Mouse (Mus musculus) forelimb bud, embryonic 11.5 days (tissue): ENCODE results near the gene Taf3.

Experiments
- DNase-seq: peaks from one replicate; pipeline ENCODE4 v3.0.0-alpha.2; 2012; ENCODE audit warnings: low read depth, low spot score

Taf3 gene

DNA sequence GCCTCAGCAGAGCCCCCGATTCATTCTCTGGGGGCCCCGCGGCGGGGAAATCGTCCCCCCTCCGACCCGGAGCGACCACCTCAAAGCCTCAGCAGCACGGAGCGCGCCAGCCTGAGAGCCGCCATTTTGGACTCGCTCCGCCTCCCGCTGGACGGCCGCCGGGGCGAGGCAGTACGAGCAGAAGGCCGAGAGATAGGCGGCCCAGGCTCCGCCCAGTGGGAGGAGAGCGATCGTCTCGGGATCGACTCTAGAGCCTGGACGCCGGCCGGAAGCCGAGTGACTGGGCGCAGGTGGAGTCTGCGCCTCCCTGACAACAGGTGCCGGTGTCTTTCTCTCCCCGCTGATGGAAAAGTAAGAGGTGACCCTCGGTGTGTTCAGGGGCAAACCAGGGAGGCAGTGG lies at the start of gene Taf3:
TSS of gene Taf3 (minus strand) at position 136 of the 400 bp plus-strand sequence.
- DNase-seq, result peak; percentile 88

DNA sequence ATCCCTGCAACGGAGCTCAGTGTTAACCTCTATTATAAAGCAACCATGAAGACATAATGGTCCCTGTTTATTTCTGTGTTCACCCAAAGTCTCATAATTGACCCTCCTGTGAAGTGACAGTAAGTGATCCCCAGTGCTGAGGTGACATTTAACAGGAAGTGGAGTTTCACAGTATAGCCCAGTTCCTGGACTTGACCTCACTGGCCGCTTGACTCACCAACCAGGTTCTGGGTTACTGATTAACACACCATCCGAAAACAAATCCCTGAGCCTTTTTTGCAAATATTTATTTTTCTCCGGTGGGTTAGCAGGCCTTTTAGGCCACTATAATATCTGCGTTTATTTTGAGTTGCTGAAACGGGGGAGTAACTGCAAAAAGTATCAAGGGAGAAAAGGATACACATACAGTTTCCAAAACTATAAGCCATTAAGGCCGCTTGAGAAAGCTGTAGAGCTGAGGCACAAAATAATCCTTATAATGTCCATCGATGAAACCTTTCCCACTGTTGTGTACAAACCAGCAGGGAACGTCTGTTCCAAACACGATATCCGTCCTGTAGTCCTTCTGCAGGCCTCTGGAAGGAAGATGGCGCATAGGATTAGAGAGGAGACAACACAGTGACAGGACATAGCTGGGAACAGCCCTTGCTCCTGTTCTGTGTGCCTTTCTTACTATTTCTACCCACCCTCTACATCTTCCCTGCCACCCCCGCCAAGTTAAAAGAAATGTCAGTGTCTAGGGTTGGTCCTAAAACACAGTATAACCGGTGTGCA lies 46.1 kb upstream of the Taf3 start:
- no peak for DNase-seq

DNA sequence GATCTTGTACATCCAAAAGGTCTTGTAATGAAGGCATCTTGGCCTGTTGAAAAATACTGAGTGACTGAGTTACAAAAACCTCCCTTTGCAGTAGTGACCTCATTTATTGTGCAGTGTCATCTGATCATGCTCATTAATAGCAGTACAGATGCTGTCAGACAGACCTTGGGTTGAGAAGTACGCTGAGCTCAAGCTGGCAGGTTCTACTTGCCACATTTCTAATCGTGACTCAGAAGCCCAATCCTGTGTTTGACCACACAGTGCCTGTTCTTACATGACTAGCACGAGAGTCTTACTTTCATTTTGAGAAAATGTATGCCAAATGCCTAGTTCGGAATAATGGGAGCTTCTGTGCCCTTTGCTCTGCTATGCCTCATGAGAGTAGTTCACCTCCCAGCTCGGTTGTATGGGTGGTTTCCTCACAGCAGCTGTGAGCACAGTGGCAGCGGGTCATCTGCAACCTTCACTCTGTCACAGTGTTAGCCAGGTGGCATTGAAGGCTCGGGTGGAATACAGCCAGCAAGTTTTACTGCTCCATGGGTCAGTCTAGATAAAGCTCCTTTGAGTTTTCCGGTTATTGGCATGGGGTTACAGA lies 39.0 kb upstream of the Taf3 start:
- no peak for DNase-seq

DNA sequence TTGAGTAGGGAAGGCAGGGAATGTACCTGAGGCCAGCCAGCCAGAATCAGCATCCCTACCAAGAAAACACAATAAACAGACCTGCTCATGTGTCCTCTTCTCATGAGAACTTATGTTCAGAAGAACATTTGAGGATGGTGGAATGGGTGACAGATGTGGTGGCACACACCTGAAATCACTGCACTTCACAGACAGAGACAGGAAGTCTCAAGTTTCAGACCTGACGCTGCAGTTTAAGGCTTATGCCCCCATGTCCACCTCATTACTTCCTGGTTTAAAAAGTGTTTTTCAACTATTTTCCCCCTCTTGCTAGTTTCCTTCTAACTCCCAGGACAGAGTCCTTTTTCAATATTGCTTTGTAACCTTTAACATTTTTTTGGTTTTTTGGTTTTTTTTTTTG lies 34.3 kb upstream of the Taf3 start:
- no peak for DNase-seq

DNA sequence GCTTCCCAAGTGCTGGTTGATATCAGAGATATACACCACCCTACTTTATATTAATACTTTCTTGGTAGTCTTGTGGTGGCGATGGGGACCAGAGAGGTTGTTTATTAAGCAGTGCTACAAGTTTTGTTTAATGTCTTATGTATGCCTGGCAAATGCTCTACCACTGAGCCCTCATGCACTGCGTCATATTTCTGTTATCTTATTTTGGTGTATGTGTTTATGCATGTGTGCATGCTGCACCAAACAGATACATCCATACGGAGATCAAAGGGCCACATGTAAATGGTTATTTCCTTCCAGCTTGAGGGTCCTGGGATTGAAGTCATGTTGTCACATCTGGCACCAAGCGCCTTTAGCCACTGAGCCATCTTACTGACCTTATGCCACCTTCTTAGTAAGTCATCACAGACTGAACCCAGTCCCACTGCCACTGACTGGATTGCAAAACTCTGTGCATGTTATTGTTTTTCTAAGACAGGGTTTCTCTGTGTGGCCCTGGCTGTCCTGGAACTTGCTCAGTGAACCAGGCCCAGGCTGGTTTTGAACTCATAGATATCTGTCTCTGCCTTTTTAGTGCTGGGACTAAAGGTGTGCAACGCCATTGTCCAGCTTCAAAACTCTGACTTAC lies 33.2 kb upstream of the Taf3 start:
- DNase-seq, result no peak

DNA sequence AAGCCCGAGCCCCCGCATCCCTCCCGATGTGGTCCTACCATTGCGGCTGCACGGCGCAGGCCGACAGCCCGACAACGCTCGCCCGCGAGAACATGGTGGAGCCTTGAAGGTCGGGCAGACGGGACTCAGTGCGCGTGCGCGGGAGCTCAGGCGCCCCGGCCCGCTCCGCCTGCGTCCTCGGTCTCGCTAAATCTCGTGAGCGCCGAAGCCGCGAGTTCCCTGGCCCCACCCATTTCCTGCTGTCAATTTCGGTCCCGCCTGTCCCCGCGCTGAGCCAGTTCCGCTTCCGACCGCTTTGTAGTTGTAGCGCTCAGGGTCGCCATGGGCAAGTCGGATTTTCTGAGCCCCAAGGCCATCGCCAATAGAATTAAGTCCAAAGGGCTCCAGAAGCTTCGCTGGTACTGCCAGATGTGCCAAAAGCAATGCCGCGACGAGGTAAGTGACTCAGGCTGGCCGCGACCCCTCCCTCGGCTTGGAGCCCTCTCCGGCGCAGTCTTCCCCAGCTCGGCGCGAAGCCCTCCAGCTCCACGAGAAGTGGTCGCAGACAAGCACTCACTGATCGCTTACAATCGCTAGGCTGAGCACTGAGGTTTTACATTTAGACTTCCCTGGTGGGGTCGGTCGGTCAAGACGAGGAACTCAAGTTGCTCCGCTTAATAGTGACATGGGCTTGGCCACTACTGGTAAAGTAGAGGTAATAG lies 32.1 kb upstream of the Taf3 start, which contains the start of the genes Atp5c1 and Kin:
TSS of gene Atp5c1 (minus strand) at position 201 of the 701 bp plus-strand sequence.
TSS of gene Kin (plus strand) at position 284 of the 701 bp plus-strand sequence.
- DNase-seq, result peak; percentile 97

DNA sequence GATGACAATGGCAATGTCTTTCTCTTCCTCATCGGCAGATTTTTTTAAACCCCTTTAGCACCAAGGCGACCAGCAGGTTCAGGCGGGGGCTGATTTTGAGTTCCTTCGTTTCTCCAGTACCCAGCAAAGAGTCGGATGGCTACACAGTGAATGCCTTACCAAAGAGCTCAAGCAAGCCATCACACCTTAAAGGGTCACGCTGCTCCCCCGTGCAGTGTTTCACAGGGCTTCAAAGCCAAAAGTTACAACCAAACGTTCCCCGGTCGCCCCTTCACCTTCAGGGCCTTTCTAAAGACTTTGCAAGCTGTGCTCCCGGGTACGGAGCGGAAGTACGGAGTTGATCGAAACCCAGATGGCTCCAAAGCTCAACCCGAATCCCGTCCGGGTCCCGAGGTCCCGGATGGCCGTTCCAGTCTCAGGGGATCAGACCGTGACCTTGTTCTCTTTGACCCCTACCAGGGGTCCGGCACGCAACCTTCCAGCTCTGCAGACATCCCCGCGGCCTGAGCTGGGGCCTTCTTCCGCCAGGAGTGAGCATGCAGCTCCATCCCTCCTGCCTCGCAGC lies 31.4 kb upstream of the Taf3 start:
- DNase-seq, result no peak

DNA sequence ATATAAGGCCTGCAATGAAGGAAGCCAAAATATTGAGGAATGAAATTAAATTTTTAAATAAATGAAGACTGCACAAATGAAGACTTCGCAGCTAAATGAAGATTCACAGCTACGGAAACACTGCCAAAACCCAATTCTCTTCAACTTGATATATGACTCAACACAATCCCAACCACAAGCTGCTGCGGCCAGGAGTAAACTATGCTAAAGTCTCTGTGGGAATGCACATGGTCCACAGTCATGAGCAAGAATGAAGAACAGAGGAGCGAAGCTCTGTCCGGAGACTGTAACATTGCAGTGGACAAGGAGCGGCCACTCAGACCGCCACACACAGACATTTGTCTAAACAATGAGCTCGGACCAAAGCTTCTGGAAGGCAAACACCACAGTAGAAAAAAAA lies 28.3 kb upstream of the Taf3 start:
- no peak for DNase-seq

DNA sequence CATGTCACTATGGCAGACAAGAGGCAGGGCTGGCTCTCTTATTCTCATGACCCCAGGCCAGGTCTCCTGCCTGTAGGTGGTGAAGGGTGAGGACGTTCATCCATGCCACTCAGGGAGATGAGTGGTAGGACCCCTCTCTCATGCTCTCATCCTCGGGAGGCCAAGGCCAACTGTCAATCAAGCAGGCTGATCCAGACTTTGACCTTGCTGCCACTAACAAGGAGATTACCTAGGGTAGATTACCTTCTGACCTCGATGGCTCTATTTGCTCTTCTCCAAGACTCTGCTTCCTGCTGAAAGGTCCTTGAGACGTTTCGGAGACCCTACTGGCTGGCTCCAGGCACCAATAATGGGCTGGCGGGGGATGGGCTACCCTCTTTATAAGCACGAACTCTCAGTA lies 26.1 kb upstream of the Taf3 start:
- DNase-seq, result no peak

DNA sequence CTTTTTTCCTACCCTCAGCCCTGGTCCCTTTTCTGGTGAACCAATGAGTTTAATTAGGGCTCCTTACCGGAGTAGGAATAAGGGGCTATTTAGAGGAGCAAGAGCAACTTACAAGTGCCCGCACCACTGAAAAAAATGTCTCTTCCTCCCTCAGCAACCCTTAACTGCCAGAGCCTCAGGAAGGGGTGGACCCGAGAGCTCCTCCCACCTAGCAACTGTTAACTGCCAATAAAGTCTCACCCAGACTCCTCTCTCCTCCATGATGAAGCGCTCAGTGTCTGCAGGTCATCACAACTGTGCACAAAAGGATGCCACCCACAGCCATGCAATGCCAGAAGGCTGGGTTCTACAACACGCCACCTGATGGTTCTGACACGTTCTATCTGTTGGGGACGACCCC lies 23.4 kb upstream of the Taf3 start:
- no peak for DNase-seq

DNA sequence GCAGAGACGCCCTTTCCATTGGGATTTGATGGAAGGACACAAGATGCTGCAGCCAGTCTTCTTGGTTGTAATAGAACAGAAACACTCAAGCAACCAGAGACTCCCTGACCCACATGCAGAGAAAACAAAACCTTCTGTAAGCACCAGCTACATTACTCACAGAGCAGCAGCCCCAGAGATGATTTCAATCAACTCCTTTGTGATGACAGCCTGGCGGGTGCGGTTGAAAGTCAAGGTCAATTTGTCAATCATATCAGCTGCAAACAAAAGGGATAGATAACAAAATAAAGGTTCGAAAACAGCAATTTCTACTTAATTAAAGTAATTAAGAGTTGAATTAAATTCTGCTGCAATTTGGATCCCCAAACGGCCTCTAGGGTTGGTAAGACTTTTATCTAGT lies 10.4 kb upstream of the Taf3 start:
- no peak for DNase-seq

DNA sequence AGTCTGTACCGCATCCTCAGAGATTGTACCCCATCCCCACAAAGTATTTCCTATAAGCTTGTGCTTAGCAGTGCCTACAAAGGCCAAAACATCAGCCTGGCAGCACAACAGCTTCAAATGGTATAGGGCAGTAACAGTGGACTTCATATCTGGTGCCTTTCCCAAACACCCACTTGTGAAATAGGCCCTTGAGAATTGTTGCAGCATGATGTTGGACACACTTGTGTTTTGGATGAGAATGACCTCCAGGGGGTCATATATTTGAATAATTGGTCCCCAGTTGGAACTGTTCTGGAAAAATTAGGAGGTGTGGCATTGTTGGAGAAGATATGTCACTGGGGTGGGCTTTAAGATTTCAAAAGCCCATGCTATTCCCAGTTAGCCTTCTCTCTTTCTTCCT lies 3.6 kb upstream of the Taf3 start:
- DNase-seq, result no peak

DNA sequence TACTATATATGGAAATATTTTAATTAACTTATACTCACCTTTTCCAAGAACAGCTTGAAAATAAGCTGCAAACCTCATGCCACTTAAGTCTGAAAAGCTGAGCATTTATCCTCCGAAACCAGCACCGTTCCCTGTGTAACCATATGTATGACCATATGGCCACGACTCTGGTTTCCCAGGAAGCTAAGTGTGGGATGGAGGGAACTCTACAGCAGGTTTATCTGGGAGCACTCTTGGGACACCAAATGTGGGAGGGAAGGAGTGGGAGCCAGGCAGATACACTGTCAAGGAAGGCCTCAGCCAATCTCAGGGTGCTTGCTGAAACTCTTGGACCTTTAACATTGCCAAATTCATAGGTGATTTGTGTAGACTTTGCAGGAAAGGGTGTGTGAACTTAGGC lies 2.5 kb upstream of the Taf3 start:
- DNase-seq, result no peak

DNA sequence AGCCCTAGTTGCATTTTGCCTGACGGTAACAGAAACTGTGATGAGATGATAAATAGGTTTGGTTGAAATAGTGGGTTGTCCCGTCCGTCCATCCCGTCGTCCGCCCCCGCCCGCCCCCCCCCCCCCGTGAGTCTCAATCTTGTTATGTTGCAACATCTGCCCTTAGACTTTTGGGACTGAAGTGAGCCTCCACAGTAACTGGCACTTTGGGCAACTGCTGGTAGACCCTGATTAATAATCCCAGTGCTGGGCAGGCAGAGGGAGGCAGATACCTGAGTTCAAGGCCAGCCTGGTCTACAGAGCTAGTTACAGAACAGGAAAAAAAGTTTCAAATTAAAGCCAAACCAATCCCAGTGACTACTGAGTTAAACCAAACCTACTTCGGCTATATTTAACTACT lies 1.1 kb upstream of the Taf3 start:
- DNase-seq, result no peak

DNA sequence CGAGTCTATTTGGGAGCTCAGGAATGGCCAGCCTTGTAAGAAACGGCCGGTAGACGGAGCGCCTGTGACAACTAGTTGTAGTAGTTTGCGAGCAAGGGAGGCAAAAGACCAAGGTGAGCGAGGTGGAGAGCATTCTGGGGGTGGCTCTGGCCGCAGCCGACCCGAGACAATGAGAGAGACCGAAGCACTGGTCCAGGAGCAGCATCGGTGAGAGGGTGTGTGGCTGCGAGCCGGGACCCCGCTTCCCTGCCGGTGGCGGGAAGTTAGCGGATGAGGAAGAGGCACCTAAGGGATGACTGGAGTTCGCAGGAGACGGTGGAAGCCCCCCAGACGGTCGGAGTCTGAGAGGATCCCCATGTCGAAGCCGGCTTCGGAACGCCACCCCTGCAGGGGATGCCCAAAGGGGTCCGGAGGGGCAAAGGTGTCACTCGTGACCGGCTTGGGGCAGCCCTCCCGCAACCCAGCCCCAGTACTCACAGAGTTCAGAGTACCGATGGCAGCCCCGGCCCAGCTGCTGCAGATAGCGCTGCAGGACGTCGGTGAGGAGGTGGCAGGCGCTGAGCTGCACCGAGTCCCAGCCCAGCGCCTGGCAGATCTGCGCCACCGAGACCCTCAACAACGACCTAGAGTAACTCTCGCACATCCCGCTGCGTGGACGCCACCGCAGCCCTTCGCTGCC lies 499 bp downstream of the Taf3 start:
- peak; percentile 30 for DNase-seq

DNA sequence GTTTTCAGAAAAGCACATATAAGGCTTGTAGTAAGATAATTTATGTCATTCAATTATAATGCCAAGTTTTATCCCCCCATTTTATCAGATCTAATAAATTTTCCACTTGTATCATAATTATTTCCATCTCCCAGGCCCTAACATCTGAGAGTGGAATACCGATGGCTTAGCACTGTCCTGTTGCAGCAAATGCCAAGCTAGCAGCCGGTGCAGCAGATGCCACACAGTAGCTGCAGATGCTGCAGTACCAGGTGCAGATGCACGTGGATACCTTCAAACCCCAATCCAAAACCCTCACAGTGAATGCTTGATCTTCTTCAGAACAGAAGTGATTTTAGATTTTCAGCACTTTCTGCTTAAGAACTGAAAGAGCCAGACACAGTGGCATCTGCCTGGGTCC lies 13.4 kb downstream of the Taf3 start:
- DNase-seq, result no peak

DNA sequence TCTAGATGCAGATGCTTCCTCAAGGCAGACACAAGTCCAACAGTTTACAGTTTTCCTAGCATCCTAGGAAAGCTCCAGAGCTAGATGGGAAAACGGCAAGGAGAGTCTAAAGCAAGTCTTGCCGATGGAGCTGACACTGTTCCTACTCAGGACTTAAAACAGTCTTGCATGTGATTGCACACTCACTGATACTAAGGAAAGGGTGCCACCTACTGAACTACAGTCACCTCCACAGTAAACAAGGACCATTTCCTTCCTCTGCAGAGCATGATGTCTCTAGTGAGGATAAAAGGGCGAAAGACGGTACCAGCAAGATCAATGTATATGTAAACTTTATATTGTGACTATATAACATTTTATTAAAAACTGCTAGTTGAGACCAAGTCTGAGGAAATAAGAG lies 14.7 kb downstream of the Taf3 start:
- no peak for DNase-seq

DNA sequence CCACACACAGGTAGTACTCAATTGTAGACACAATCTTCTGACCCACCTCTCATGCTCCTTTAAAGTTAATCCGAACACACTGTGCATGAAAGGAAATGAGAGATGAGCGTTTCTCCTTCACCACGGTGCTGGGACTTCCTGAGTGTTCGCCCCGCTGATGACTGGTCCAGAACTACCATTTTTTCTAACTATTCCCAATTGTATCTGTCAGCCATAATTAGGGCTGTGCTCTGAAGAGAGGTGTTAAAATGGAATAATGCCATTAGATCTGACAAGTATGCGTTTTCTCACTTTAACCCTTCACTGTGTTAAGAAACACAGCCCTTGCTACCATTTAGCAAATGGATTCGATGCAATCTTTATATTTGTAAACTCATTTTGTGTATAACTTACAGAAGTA lies 18.6 kb downstream of the Taf3 start:
- DNase-seq, result no peak

DNA sequence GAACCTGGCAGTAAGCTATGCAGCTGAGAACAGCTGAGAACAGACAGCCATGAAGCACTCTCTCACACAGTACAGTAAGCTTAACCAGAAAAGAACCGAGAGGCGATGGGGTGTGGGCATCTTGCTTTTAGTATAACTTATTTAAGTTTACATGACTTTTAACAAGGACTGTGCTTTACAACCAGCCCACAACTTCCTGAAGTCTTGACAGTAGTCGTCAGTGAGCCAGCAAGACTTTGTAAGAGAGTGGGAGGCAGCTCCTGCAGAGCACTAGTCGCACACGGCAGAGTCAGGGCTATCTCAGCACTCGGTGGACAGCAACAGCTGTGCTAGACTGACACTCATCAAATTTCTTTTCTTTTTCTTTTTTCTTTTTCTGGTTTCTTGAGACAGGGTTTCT lies 24.1 kb downstream of the Taf3 start:
- DNase-seq, result no peak

DNA sequence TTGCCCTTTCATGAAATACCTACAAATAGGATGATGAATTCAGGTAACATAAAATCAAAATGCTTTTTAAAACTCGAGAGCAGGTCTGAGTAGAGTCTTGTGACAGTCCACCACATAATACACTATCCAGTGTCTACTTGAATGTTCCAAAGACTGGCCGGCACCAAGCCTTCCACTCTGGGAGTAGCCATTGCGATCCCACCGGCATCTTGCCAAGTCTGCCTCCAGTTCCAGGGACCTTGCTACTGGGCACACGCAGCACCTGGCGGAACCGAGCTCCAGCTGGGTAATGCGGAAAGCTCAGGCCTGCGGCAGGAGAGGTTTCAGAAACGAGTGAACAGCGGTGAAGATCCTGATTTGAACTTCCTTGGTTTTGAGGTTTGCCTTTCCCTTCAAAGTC lies 27.1 kb downstream of the Taf3 start:
- DNase-seq, result no peak

DNA sequence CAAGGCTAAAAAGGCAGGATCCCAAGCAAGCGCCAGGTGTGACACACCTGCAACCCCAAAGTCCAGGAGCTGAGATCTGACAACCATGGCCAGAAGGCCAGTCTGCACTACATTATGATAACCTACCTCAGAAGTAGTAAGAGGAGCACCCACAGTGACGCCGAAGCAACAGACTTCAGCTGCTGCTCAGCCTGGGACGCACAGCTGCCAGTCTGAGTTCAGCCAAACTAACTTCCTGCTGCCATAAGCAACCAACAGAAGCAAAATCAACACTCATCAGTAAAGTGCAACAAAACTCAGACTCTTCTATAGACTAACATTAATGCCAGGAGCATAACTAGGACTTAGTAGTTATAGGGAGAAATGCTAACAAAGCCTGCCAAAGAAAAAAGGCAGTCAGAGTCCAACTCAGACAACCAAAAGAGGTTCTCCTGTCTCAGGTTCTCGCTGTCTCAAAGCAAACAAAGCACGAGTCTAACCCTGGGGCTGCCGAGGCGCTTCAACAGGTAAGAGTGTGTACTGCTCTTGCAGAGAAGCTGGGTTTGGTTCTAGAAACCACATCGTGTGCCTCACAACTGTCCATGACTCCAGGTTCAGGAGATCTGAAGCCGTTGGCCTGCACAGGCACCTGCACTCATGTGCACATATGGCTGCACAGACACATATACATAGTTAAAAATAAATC lies 33.3 kb downstream of the Taf3 start:
- DNase-seq, result no peak
